Mouse (Mus musculus) liver, embryonic 13.5 days (tissue): Measurements from ENCODE around the gene Adamtsl4. TPM values are rescaled to one million over a fixed set of nuclear protein-coding genes. Genes with fewer than 3 reads are reported as not detected.

Source experiments
- ATAC-seq: fragments of 200-750 bp; cut with Nextera tagmentation; 2 replicates; pipeline ENCODE4 v1.8.0; 2017; ENCODE audit warnings: low read depth, mild to moderate bottlenecking, moderate number of reproducible peaks, moderate library complexity
- DNase-seq: peaks from one replicate; pipeline ENCODE4 v3.0.0; 2022
- H3K27ac ChIP-seq: fragments of 300-500 bp; sonication (generic); 2 replicates; pipeline ENCODE4 v1.5.1; 2015; ENCODE audit warnings: moderate library complexity, mild to moderate bottlenecking, inconsistent platforms
- H3K27me3 ChIP-seq: fragments of 300-500 bp; sonication (generic); 2 replicates; pipeline ENCODE4 v1.6.1; 2015; ENCODE audit warnings: mild to moderate bottlenecking, inconsistent platforms
- H3K36me3 ChIP-seq: fragments of 300-500 bp; sonication (generic); 2 replicates; pipeline ENCODE4 v1.6.1; 2015; ENCODE audit warnings: mild to moderate bottlenecking, inconsistent platforms
- H3K4me1 ChIP-seq: fragments of 300-500 bp; sonication (generic); replicated peaks from 2 replicates; pipeline ENCODE4 v1.6.1; 2015; ENCODE audit warnings: inconsistent platforms
- H3K4me2 ChIP-seq: fragments of 300-500 bp; sonication (generic); 2 replicates; pipeline ENCODE4 v1.6.1; 2015; ENCODE audit warnings: inconsistent platforms, mild to moderate bottlenecking, moderate library complexity
- H3K4me3 ChIP-seq: fragments of 300-500 bp; sonication (generic); replicated peaks from 2 replicates; pipeline ENCODE4 v1.5.1; 2015; ENCODE audit warnings: mild to moderate bottlenecking, inconsistent platforms
- H3K9ac ChIP-seq: fragments of 300-500 bp; sonication (generic); 2 replicates; pipeline ENCODE4 v1.6.1; 2015; ENCODE audit warnings: mild to moderate bottlenecking, inconsistent platforms
- H3K9me3 ChIP-seq: fragments of 300-500 bp; sonication (generic); replicated peaks from 2 replicates; pipeline ENCODE4 v1.6.1; 2016; ENCODE audit warnings: inconsistent platforms
- WGBS: fragments of 180-500 bp; shearing (Covaris S2); methylation state at CpG from one replicate; pipeline ENCODE4 v1.1.7; 2015; ENCODE audit not compliant: insufficient replicate concordance; 5-methylcytosine and 5-hydroxymethylcytosine counted together
- polyA plus RNA-seq: library from polyadenylated mRNA; unstranded; fragments of >200 nt; fragmentation: Nextera tagmentation; extraction: Ambion mirVana; gene quantifications from 2 replicates; pipeline ENCODE4 v1.2.1, GENCODE M21; 2015

The Adamtsl4 gene
- polyA plus RNA-seq, 1 experiment from 2014 or later: 0.83 TPM

- H3K9me3 ChIP-seq: no peaks in the 10 kb centered on the region
- ATAC-seq: no peak
- no peak overlapping the region for H3K4me3 ChIP-seq
- WGBS: 47% methylated on average over 10 of the region's 10 CpGs
- no peak overlapping the region for H3K27ac ChIP-seq
- H3K4me2 ChIP-seq: peak overlapping the region; percentile 76; the same call in 1 of the 2 replicates
- peaks cover 33% of the 10 kb centered on the region for H3K27me3 ChIP-seq
- H3K36me3 ChIP-seq: peaks cover 2% of the 10 kb centered on the region; the same call in 1 of the 2 replicates
- peaks cover 43% of the 10 kb centered on the region for H3K4me1 ChIP-seq
- no peak for DNase-seq
- no peak overlapping the region for H3K9ac ChIP-seq
Measured at GRCm38 (mm10) chr3:95686492-95687167, 1.1 kb downstream of the Adamtsl4 start.

DNA sequence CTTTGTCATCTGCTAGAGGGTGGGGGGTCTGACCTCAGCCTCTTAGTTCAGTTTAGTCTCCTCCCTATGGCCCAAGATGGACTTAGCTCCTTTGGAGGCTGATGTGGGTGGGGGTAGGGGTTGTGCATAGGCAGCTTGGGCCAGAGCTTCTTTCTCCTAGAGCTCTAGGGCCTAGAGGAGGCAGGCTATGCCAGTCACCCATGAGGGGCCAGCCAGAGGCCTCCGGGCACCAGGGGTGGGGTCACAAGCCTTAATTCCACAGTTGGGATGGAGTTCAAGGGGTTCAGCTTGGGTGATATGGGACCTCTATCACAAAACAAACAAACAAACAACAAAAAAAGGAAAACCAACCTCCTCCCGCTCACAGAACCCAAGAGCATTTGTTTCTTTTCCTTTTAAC lies 2.0 kb downstream of the Adamtsl4 start:
- H3K9ac ChIP-seq: no peak overlapping the region
- H3K4me3 ChIP-seq: no peak overlapping the region
- peaks cover 36% of the 10 kb centered on the region for H3K27me3 ChIP-seq
- H3K4me1 ChIP-seq: peaks cover 53% of the 10 kb centered on the region
- ATAC-seq (no peak), DNase-seq (no peak)
- H3K9me3 ChIP-seq: no peaks in the 10 kb centered on the region
- H3K27ac ChIP-seq: no peak overlapping the region
- no peaks in the 10 kb centered on the region for H3K36me3 ChIP-seq
- WGBS: 73% methylated on average over 2 of the region's 2 CpGs
- no peak overlapping the region for H3K4me2 ChIP-seq

DNA sequence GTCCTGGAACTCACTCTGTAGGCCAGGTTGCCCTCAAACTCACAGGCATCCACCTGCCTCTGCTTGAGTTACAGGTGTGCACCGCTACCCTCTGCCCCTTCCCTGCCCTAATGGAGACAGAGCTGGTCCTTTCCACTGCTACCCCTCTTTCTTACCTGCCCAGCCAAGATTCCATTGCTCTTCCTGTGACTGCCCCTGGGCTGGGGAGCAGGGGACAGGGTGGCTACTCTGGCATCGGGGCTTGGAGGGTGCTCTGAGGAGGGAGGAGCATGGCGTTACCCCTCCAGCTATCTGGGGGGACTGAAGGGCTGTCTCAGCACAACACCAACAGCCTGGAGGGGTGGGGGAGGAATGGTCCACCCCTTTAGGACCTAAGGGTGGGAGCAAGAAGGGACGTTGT lies 2.4 kb downstream of the Adamtsl4 start:
- H3K9me3 ChIP-seq: no peaks in the 10 kb centered on the region
- WGBS: 76% methylated on average over 4 of the region's 4 CpGs
- no peak overlapping the region for H3K4me2 ChIP-seq
- no peak overlapping the region for H3K4me3 ChIP-seq
- peaks cover 53% of the 10 kb centered on the region for H3K4me1 ChIP-seq
- H3K9ac ChIP-seq: no peak overlapping the region
- no peaks in the 10 kb centered on the region for H3K36me3 ChIP-seq
- DNase-seq (no peak), ATAC-seq (no peak)
- peaks cover 36% of the 10 kb centered on the region for H3K27me3 ChIP-seq
- H3K27ac ChIP-seq: no peak overlapping the region

GRCm38 (mm10) chr3:95684846-95685245 lies 2.9 kb downstream of the Adamtsl4 start:
- DNase-seq (no peak), ATAC-seq (no peak)
- H3K4me3 ChIP-seq: no peak overlapping the region
- H3K27me3 ChIP-seq: peaks cover 36% of the 10 kb centered on the region
- H3K4me2 ChIP-seq: no peak overlapping the region
- H3K4me1 ChIP-seq: peaks cover 57% of the 10 kb centered on the region
- no peak overlapping the region for H3K9ac ChIP-seq
- no peaks in the 10 kb centered on the region for H3K36me3 ChIP-seq
- H3K27ac ChIP-seq: no peak overlapping the region
- no peaks in the 10 kb centered on the region for H3K9me3 ChIP-seq
- 23% methylated on average over 7 of the region's 8 CpGs for WGBS

- Histone ChIP-seq H3K9ac (no peak overlapping the region), H3K27me3 (peaks cover 29% of the 10 kb centered on the region), H3K4me3 (no peak overlapping the region), H3K4me2 (no peak overlapping the region), H3K4me1 (peaks cover 53% of the 10 kb centered on the region), H3K27ac (no peak overlapping the region), H3K36me3 (no peaks in the 10 kb centered on the region), H3K9me3 (no peaks in the 10 kb centered on the region)
- no peak for DNase-seq
- no peak for ATAC-seq
- WGBS: 59% methylated on average over 5 of the region's 5 CpGs
Measured at GRCm38 (mm10) chr3:95682878-95683277, 4.8 kb downstream of the Adamtsl4 start.

GRCm38 (mm10) chr3:95681365-95681764 lies 6.4 kb downstream of the Adamtsl4 start:
- ATAC-seq: no peak
- 22% methylated on average over 11 of the region's 11 CpGs for WGBS
- Histone ChIP-seq H3K4me2 (0 out of 2 replicates have a peak overlapping the region, but pooled peaks have one; percentile 7), H3K27ac (no peak overlapping the region; the same call in 1 of the 2 replicates), H3K4me3 (no peak overlapping the region), H3K4me1 (peaks cover 55% of the 10 kb centered on the region), H3K36me3 (no peaks in the 10 kb centered on the region; the same call in 1 of the 2 replicates), H3K9me3 (no peaks in the 10 kb centered on the region), H3K27me3 (peaks cover 14% of the 10 kb centered on the region), H3K9ac (no peak overlapping the region)
- DNase-seq: no peak

GRCm38 (mm10) chr3:95680673-95681072 lies 7.0 kb downstream of the Adamtsl4 start:
- H3K27ac ChIP-seq: no peak overlapping the region; the same call in 1 of the 2 replicates
- H3K27me3 ChIP-seq: peaks cover 7% of the 10 kb centered on the region; the same call in 1 of the 2 replicates
- peaks cover 61% of the 10 kb centered on the region for H3K4me1 ChIP-seq
- DNase-seq (no peak), ATAC-seq (no peak)
- no peaks in the 10 kb centered on the region for H3K9me3 ChIP-seq
- no peaks in the 10 kb centered on the region; the same call in 1 of the 2 replicates for H3K36me3 ChIP-seq
- H3K4me2 ChIP-seq: no peak overlapping the region
- H3K4me3 ChIP-seq: no peak overlapping the region
- 0 out of 2 replicates have a peak overlapping the region, but pooled peaks have one; percentile 10 for H3K9ac ChIP-seq
- WGBS: 79% methylated on average over 6 of the region's 6 CpGs

GRCm38 (mm10) chr3:95679551-95679950 lies 8.2 kb downstream of the Adamtsl4 start:
- 80% methylated on average over 8 of the region's 8 CpGs for WGBS
- Histone ChIP-seq H3K4me3 (no peak overlapping the region), H3K4me2 (no peak overlapping the region), H3K9ac (no peak overlapping the region), H3K27me3 (0 out of 2 replicates have a peak, but pooled peaks cover 3% of the 10 kb centered on the region), H3K9me3 (no peaks in the 10 kb centered on the region), H3K27ac (peak overlapping the region; percentile 16; the same call in 1 of the 2 replicates), H3K36me3 (no peaks in the 10 kb centered on the region; the same call in 1 of the 2 replicates), H3K4me1 (peaks cover 64% of the 10 kb centered on the region)
- ATAC-seq: no peak
- DNase-seq: no peak

- H3K9me3 ChIP-seq: no peaks in the 10 kb centered on the region
- ATAC-seq (no peak), DNase-seq (no peak)
- H3K36me3 ChIP-seq: peaks cover 8% of the 10 kb centered on the region; the same call in 1 of the 2 replicates
- 0 out of 2 replicates have a peak overlapping the region, but pooled peaks have one; percentile 5 for H3K9ac ChIP-seq
- H3K27ac ChIP-seq: peak overlapping the region; percentile 44
- H3K27me3 ChIP-seq: 0 out of 2 replicates have a peak, but pooled peaks cover 3% of the 10 kb centered on the region
- peaks cover 81% of the 10 kb centered on the region for H3K4me1 ChIP-seq
- H3K4me3 ChIP-seq: no peak overlapping the region
- no peak overlapping the region for H3K4me2 ChIP-seq
- WGBS: 77% methylated on average over 19 of the region's 19 CpGs
Measured at GRCm38 (mm10) chr3:95677420-95678090, 10.2 kb downstream of the Adamtsl4 start.

DNA sequence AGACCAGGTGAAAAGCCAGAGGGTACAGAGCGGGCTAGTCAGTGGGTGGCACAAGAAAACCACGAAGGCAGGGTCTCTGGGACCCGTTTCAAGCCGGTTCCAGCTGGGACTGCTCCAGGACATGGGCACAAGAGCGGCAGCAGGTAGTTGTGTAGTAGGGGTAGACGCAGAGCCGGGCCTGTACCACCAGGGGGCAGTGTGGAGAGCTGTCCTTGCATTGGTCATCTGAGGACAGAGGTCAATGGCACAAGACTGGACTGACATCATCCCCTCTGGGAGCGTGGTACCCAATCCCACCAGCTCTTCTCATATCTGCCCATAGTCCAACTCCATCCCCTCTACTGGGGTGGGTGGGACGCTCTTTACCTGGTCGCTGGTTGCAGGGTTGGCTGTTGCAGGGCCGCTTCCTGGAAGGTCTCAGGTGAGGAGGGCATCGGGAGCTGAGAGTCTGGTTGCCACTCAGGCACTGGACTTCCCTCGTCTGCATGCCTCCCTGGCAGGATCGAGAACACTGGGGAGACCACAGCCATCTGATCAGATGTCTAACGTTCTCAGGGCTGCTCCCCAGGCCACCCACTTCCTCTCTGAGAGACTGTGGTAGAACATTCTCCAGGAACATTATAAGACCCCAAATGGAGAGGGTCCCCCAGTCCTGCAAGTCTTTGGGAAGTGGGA lies 10.8 kb downstream of the Adamtsl4 start:
- 39% methylated on average over 15 of the region's 15 CpGs for WGBS
- Histone ChIP-seq H3K36me3 (peaks cover 9% of the 10 kb centered on the region; the same call in 1 of the 2 replicates), H3K4me3 (no peak overlapping the region), H3K27me3 (0 out of 2 replicates have a peak, but pooled peaks cover 3% of the 10 kb centered on the region), H3K9ac (peak overlapping the region; percentile 27), H3K4me2 (no peak overlapping the region), H3K9me3 (no peaks in the 10 kb centered on the region), H3K27ac (peak overlapping the region; percentile 99), H3K4me1 (peaks cover 85% of the 10 kb centered on the region)
- ATAC-seq (no peak), DNase-seq (peak; percentile 66)
